Mouse (Mus musculus) gastrocnemius, adult 2 months (tissue): ENCODE measurements around the gene Erp27. TPM values are rescaled to one million over a fixed set of nuclear protein-coding genes. Genes with fewer than 3 reads are reported as not detected.

Source experiments
- DNase-seq: peaks from one replicate; pipeline ENCODE4 v3.0.0; 2022
- H3K27ac ChIP-seq: fragments of 200-600 bp; 2 replicates; pipeline ENCODE4 v1.8.1; 2022; ENCODE audit warnings: mild to moderate bottlenecking
- H3K4me3 ChIP-seq: fragments of 200-600 bp; 2 replicates; pipeline ENCODE4 v1.8.1; 2022; ENCODE audit warnings: mild to moderate bottlenecking, moderate library complexity
- CTCF ChIP-seq: fragments of 200-600 bp; IDR thresholded peaks from 2 replicates; pipeline ENCODE4 v1.8.1; 2022; ENCODE audit warnings: antibody characterized with exemption, mild to moderate bottlenecking, moderate library complexity
- intact Hi-C: fragments of 180-260 bp; cut with DNase I; formaldehyde crosslinking; loops from one replicate; pipeline ENCODE4 v1.15.1; 2025
- total RNA-seq, 2 experiments: library from RNA; stranded (reverse); gene quantifications; 2 replicates each; pipeline ENCODE4 v1.2.3; 2021

The Erp27 gene
- total RNA-seq, 2 experiments from 2014 or later: 0.20 TPM; not detected in 1

- no peak overlapping the region for H3K4me3 ChIP-seq
- intact Hi-C loops: no loop called here
- DNase-seq: no peak
- TF ChIP-seq CTCF: no peak
- H3K27ac ChIP-seq: no peak overlapping the region
Observed at GRCm38 (mm10) chr6:136947716-136948115, 25.7 kb upstream of the Erp27 start.

GRCm38 (mm10) chr6:136946943-136947342 is 25.0 kb upstream of the Erp27 start:
- intact Hi-C loops: no loop called here
- Histone ChIP-seq H3K4me3 (no peak overlapping the region), H3K27ac (no peak overlapping the region)
- TF ChIP-seq CTCF: no peak
- no peak for DNase-seq

GRCm38 (mm10) chr6:136946241-136946640 is 24.3 kb upstream of the Erp27 start:
- DNase-seq: no peak
- TF ChIP-seq CTCF: no peak
- H3K27ac ChIP-seq: no peak overlapping the region
- intact Hi-C loops: no loop called here
- H3K4me3 ChIP-seq: no peak overlapping the region

- Histone ChIP-seq H3K27ac (no peak overlapping the region), H3K4me3 (no peak overlapping the region)
- intact Hi-C loops: no loop called here
- no peak for DNase-seq
- TF ChIP-seq CTCF: no peak
Observed at GRCm38 (mm10) chr6:136944511-136944910, 22.5 kb upstream of the Erp27 start.

GRCm38 (mm10) chr6:136943392-136943791 is 21.4 kb upstream of the Erp27 start:
- no peak for TF ChIP-seq CTCF

GRCm38 (mm10) chr6:136942280-136942679 is 20.3 kb upstream of the Erp27 start:
- H3K4me3 ChIP-seq: no peak overlapping the region
- H3K27ac ChIP-seq: peak overlapping the region; percentile 8; the same call in 1 of the 2 replicates
- DNase-seq: no peak
- TF ChIP-seq CTCF: no peak
- intact Hi-C loops: no loop called here

More at GRCm38 (mm10) chr6:136943392-136943791, 21.4 kb upstream of the Erp27 start:
- Histone ChIP-seq H3K4me3 (no peak overlapping the region), H3K27ac (no peak overlapping the region)
- no peak for DNase-seq
- intact Hi-C loops: no loop called here

- DNase-seq: no peak
- Histone ChIP-seq H3K27ac (peak within 1 kb of the TSS; percentile 84), H3K4me3 (peak within 1 kb of the TSS; percentile 64)
- no peak for TF ChIP-seq CTCF
- intact Hi-C loops: no loop called here
Observed at GRCm38 (mm10) chr6:136941051-136942021, 19.4 kb upstream of the Erp27 start, which contains the start of gene Arhgdib. Gene Arhgdib (minus strand): TSS chr6:136941899.

GRCm38 (mm10) chr6:136940188-136940960 is 18.4 kb upstream of the Erp27 start:
- intact Hi-C loops: no loop called here
- H3K27ac ChIP-seq: peak overlapping the region; percentile 84
- TF ChIP-seq CTCF: no peak
- no peak for DNase-seq
- peak overlapping the region; percentile 64 for H3K4me3 ChIP-seq

GRCm38 (mm10) chr6:136939326-136940187 is 17.6 kb upstream of the Erp27 start:
- Histone ChIP-seq H3K4me3 (peak overlapping the region; percentile 64), H3K27ac (peak overlapping the region; percentile 84)
- no peak for TF ChIP-seq CTCF
- no peak for DNase-seq
- intact Hi-C loops: no loop called here

- DNase-seq: no peak
- H3K4me3 ChIP-seq: peak overlapping the region; percentile 54
- intact Hi-C loops: no loop called here
- H3K27ac ChIP-seq: peak overlapping the region; percentile 80
- no peak for TF ChIP-seq CTCF
Observed at GRCm38 (mm10) chr6:136938331-136939126, 16.5 kb upstream of the Erp27 start.

GRCm38 (mm10) chr6:136937117-136937516 is 15.1 kb upstream of the Erp27 start:
- Histone ChIP-seq H3K4me3 (no peak overlapping the region), H3K27ac (no peak overlapping the region; the same call in 1 of the 2 replicates)
- no peak for DNase-seq
- intact Hi-C loops: no loop called here
- TF ChIP-seq CTCF: no peak
